Mouse (Mus musculus) CH12.LX (cell line): ENCODE data around the gene Lta. TPM values are rescaled to one million over a fixed set of nuclear protein-coding genes. Genes with fewer than 3 reads are reported as not detected.

Experiments used
- DNase-seq: peaks from one replicate; pipeline ENCODE4 v3.0.0-alpha.2; 2013; ENCODE audit errors: extremely low read depth
- H3K27ac ChIP-seq: 2 replicates; pipeline ENCODE4 v1.5.1; 2012; ENCODE audit warnings: low read depth, mild to moderate bottlenecking, control low read depth, moderate library complexity; ENCODE audit not compliant: insufficient read depth
- H3K27me3 ChIP-seq: replicated peaks from 2 replicates; pipeline ENCODE3; 2012; ENCODE audit warnings: inconsistent platforms
- H3K36me3 ChIP-seq, 2 experiments: replicated peaks in 1 of 2; 2 replicates each; pipeline versions ENCODE3 to v1.6.1; 2012; ENCODE audit warnings: inconsistent platforms in 1 of 2, low read length in 1 of 2, mild to moderate bottlenecking in 1 of 2, mixed read lengths in 1 of 2, moderate library complexity in 1 of 2; ENCODE audit not compliant: control insufficient read depth in 1 of 2, insufficient read depth in 1 of 2
- H3K4me1 ChIP-seq, 2 experiments: 2 replicates each; pipeline ENCODE4 v1.6.1; 2012; ENCODE audit warnings: inconsistent platforms in 1 of 2, moderate library complexity in 1 of 2; ENCODE audit not compliant: insufficient read depth in 2 of 2, control insufficient read depth in 1 of 2
- H3K4me2 ChIP-seq: 2 replicates; pipeline ENCODE4 v1.6.1; 2012; ENCODE audit warnings: low read depth, mild to moderate bottlenecking, control low read depth; ENCODE audit not compliant: poor library complexity, insufficient read depth, severe bottlenecking
- H3K4me3 ChIP-seq, 3 experiments: fragments of 150-350 bp in 1 of 3; sonication (generic) in 1 of 3; replicated peaks in 1 of 3; 2 replicates each; pipeline versions ENCODE3 to v1.5.1; 2011 to 2012; ENCODE audit warnings: low read depth in 2 of 3, low read length in 2 of 3, mild to moderate bottlenecking in 2 of 3, moderate library complexity in 2 of 3, control low read depth in 1 of 3, improper control_type of control experiment in 1 of 3, inconsistent platforms in 1 of 3, mixed read lengths in 1 of 3; ENCODE audit not compliant: poor library complexity in 1 of 3
- H3K79me2 ChIP-seq: replicated peaks from 2 replicates; pipeline ENCODE4 v1.6.1; 2012; ENCODE audit warnings: mild to moderate bottlenecking, moderate library complexity; ENCODE audit not compliant: control insufficient read depth, poor library complexity, insufficient read depth, severe bottlenecking; ENCODE audit errors: extremely low read depth
- H3K9ac ChIP-seq: 2 replicates; pipeline ENCODE4 v1.6.1; 2012; ENCODE audit warnings: low read depth, mild to moderate bottlenecking, control low read depth, moderate library complexity; ENCODE audit not compliant: insufficient read depth
- H3K9me3 ChIP-seq: replicated peaks from 2 replicates; pipeline ENCODE3; 2012; ENCODE audit warnings: low read length, inconsistent platforms, mixed read lengths
- BHLHE40 ChIP-seq: IDR thresholded peaks from 2 replicates; pipeline ENCODE4 v1.6.1; 2011; ENCODE audit warnings: mild to moderate bottlenecking, low read depth, low read length, improper control_type of control experiment
- CHD1 ChIP-seq: IDR thresholded peaks from 2 replicates; pipeline ENCODE4 v1.6.1; 2012; ENCODE audit warnings: low read depth, low read length, improper control_type of control experiment, inconsistent platforms
- CHD2 ChIP-seq: IDR thresholded peaks from 2 replicates; pipeline ENCODE4 v1.6.1; 2011; ENCODE audit warnings: low read length, improper control_type of control experiment
- CTCF ChIP-seq, 2 experiments: IDR thresholded peaks in 1 of 2; conservative IDR thresholded peaks in 1 of 2; 2 replicates each; pipeline ENCODE4 v1.5.1; 2011 to 2012; ENCODE audit warnings: low read depth in 2 of 2, low read length in 2 of 2, improper control_type of control experiment in 1 of 2, inconsistent platforms in 1 of 2, mild to moderate bottlenecking in 1 of 2, moderate library complexity in 1 of 2
- E2F4 ChIP-seq: IDR thresholded peaks from 2 replicates; pipeline ENCODE4 v1.6.1; 2011; ENCODE audit warnings: low read depth, low read length, improper control_type of control experiment; ENCODE audit not compliant: insufficient replicate concordance
- ELF1 ChIP-seq: IDR thresholded peaks from 2 replicates; pipeline ENCODE4 v1.6.1; 2014; ENCODE audit warnings: low read depth, mild to moderate bottlenecking, inconsistent platforms, low read length, improper control_type of control experiment
- EP300 ChIP-seq: IDR thresholded peaks from 2 replicates; pipeline ENCODE4 v1.6.1; 2011; ENCODE audit warnings: low read length, improper control_type of control experiment
- IRF4 ChIP-seq: IDR thresholded peaks from 2 replicates; pipeline ENCODE4 v1.6.1; 2014; ENCODE audit warnings: low read depth, mild to moderate bottlenecking, inconsistent platforms, low read length, improper control_type of control experiment
- JUN ChIP-seq: IDR thresholded peaks from 2 replicates; pipeline ENCODE4 v1.6.1; 2011; ENCODE audit warnings: low read depth, mild to moderate bottlenecking, low read length, improper control_type of control experiment, moderate library complexity; ENCODE audit not compliant: insufficient read depth
- MAFK ChIP-seq: IDR thresholded peaks from 2 replicates; pipeline ENCODE4 v1.6.1; 2011; ENCODE audit warnings: low read length, improper control_type of control experiment; ENCODE audit not compliant: insufficient replicate concordance
- MAX ChIP-seq: IDR thresholded peaks from 2 replicates; pipeline ENCODE4 v1.6.1; 2011; ENCODE audit warnings: low read length, improper control_type of control experiment
- MAZ ChIP-seq: IDR thresholded peaks from 2 replicates; pipeline ENCODE4 v1.6.1; 2012; ENCODE audit warnings: low read depth, mild to moderate bottlenecking, inconsistent platforms, low read length, improper control_type of control experiment, moderate library complexity
- MEF2A ChIP-seq: IDR thresholded peaks from 2 replicates; pipeline ENCODE4 v1.6.1; 2014; ENCODE audit warnings: low read depth, mild to moderate bottlenecking, inconsistent platforms, low read length, improper control_type of control experiment, borderline replicate concordance
- MXI1 ChIP-seq: IDR thresholded peaks from 2 replicates; pipeline ENCODE4 v1.6.1; 2011; ENCODE audit warnings: mild to moderate bottlenecking, low read depth, low read length, improper control_type of control experiment
- NRF1 ChIP-seq: IDR thresholded peaks from 2 replicates; pipeline ENCODE4 v1.6.1; 2014; ENCODE audit warnings: low read depth, mild to moderate bottlenecking, inconsistent platforms, low read length, improper control_type of control experiment, moderate library complexity
- POLR2A ChIP-seq: IDR thresholded peaks from 2 replicates; pipeline ENCODE4 v1.6.1; 2011; ENCODE audit warnings: low read depth, mild to moderate bottlenecking, improper control_type of control experiment, low read length
- POLR2AphosphoS2 ChIP-seq: IDR thresholded peaks from 2 replicates; pipeline ENCODE4 v1.6.1; 2011; ENCODE audit warnings: low read depth, low read length, improper control_type of control experiment
- SIN3A ChIP-seq: IDR thresholded peaks from 2 replicates; pipeline ENCODE4 v1.6.1; 2012; ENCODE audit warnings: low read length, improper control_type of control experiment, inconsistent platforms
- SMC3 ChIP-seq: IDR thresholded peaks from 2 replicates; pipeline ENCODE4 v1.6.1; 2011; ENCODE audit warnings: low read depth, low read length, improper control_type of control experiment
- TBP ChIP-seq: conservative IDR thresholded peaks from 2 replicates; pipeline ENCODE4 v1.6.1; 2011; ENCODE audit warnings: low read depth, low read length, improper control_type of control experiment
- TCF12 ChIP-seq: IDR thresholded peaks from 2 replicates; pipeline ENCODE4 v1.6.1; 2014; ENCODE audit warnings: low read depth, mild to moderate bottlenecking, inconsistent platforms, low read length, improper control_type of control experiment
- UBTF ChIP-seq: IDR thresholded peaks from 2 replicates; pipeline ENCODE4 v1.6.1; 2012; ENCODE audit warnings: low read depth, mild to moderate bottlenecking, inconsistent platforms, low read length, improper control_type of control experiment, moderate library complexity
- USF1 ChIP-seq: IDR thresholded peaks from 2 replicates; pipeline ENCODE4 v1.6.1; 2014; ENCODE audit warnings: low read depth, mild to moderate bottlenecking, inconsistent platforms, low read length, improper control_type of control experiment
- USF2 ChIP-seq: conservative IDR thresholded peaks from 2 replicates; pipeline ENCODE4 v1.6.1; 2011; ENCODE audit warnings: low read depth, low read length, improper control_type of control experiment
- ZKSCAN1 ChIP-seq: IDR thresholded peaks from 2 replicates; pipeline ENCODE4 v1.6.1; 2012; ENCODE audit warnings: low read depth, inconsistent platforms, low read length, improper control_type of control experiment, borderline replicate concordance
- ZNF384 ChIP-seq: IDR thresholded peaks from 2 replicates; pipeline ENCODE4 v1.6.1; 2012; ENCODE audit warnings: low read depth, low read length, improper control_type of control experiment, inconsistent platforms
- dilution Hi-C: fragments of 300-500 bp; cut with MboI; formaldehyde crosslinking; loops from 2 replicates; pipeline ENCODE4 v1.14.3; 2020; ENCODE audit warnings: low sequenced_read_pairs; ENCODE audit not compliant: extremely low pct_unique_long_range_greater_than_20kb, extremely low pct_ligation_motif_present
- in situ Hi-C: fragments of 300-500 bp; cut with MboI; formaldehyde crosslinking; loops from 3 replicates; pipeline ENCODE4 v1.14.3; 2019; ENCODE audit warnings: low sequenced_read_pairs, low pct_ligation_motif_present, low pct_unique_long_range_greater_than_20kb, mixed read lengths
- polyA plus RNA-seq: library from polyadenylated mRNA; unstranded; fragments of >175 nt; gene quantifications from 2 replicates; pipeline ENCODE4 v1.2.1, GENCODE M21; 2012; ENCODE audit warnings: low read depth; ENCODE audit not compliant: insufficient read length
- total RNA-seq, 2 experiments: library from RNA; depleted of rRNA; stranded (reverse); fragments of 300-350 nt in 1 of 2; fragments of >200 nt in 1 of 2; gene quantifications; 2 replicates each; pipeline ENCODE4 v1.2.3; 2012 to 2014

Lta gene
- total and polyA plus RNA-seq, 3 experiments: 13.4 to 53.0 (median 19.6) TPM

- H3K9me3 ChIP-seq: no peaks in the 10 kb centered on the region
- no peaks in the 10 kb centered on the region for H3K79me2 ChIP-seq
- H3K27ac ChIP-seq: peak within 1 kb of the TSS; percentile 96
- DNase-seq: no peak
- H3K4me1 ChIP-seq: peaks cover 17 to 50% of the 10 kb centered on the region in 2 experiments
- H3K4me2 ChIP-seq: peak within 1 kb of the TSS; percentile 3; the same call in 1 of the 2 replicates
- dilution Hi-C loops (no loop called here), in situ Hi-C loops (no loop called here)
- H3K9ac ChIP-seq: peak within 1 kb of the TSS; percentile 21; the same call in 1 of the 2 replicates
- no peak within 1 kb of the TSS for H3K4me3 ChIP-seq
- H3K36me3 ChIP-seq: no peaks in the 10 kb centered on the region
- TF ChIP-seq E2F4 (no peak), MAX (no peak), IRF4 (no peak), MAFK (no peak), EP300 (no peak), CHD2 (no peak), MAZ (no peak), ZNF384 (no peak), TBP (no peak), CTCF (conservative IDR thresholded peaks at IDR 0.05 in 1 of 2, IDR thresholded peaks at IDR 0.05 in 1 of 2; ENCODE audit: low read depth in 2 of 2, low read length in 2 of 2) (no peak), MEF2A (no peak), POLR2AphosphoS2 (no peak), UBTF (no peak), SMC3 (no peak), ELF1 (no peak), SIN3A (no peak)
- no peaks in the 10 kb centered on the region for H3K27me3 ChIP-seq
Observed at GRCm38 (mm10) chr17:35175968-35176367, 29.2 kb downstream of the Lta start, which contains the start of gene Aif1. Gene Aif1 (minus strand): TSS chr17:35176068.

DNA sequence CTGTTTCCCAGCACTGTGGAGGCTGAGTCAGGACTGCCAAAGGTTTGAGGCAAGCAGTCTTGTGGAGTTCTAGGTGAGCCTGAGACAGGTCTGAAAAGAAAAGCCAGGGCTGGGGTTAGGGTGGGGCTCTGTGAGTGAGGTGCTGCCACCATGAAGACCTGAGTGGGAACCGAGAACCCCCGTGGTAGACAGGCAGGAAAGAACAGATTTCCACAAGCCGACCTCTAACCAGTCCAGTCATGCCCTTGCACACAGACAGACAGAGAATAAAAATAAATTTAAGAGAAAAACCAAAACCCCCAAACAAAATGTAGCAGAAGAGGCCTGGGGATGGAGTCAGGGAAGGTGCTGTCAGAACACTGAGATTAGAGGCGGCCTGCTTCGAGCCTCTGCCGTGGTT lies 29.8 kb downstream of the Lta start:
- Histone ChIP-seq H3K9ac (peak overlapping the region; percentile 21; the same call in 1 of the 2 replicates), H3K9me3 (no peaks in the 10 kb centered on the region), H3K27ac (peak overlapping the region; percentile 96), H3K4me3 (no peak overlapping the region), H3K27me3 (no peaks in the 10 kb centered on the region), H3K4me1 (peaks cover 17 to 53% of the 10 kb centered on the region in 2 experiments), H3K36me3 (no peaks in the 10 kb centered on the region), H3K79me2 (no peaks in the 10 kb centered on the region), H3K4me2 (peak overlapping the region; percentile 3; the same call in 1 of the 2 replicates)
- TF ChIP-seq USF2 (no peak), MXI1 (no peak; the same call in 1 of the 2 replicates), CTCF (conservative IDR thresholded peaks at IDR 0.05 in 1 of 2, IDR thresholded peaks at IDR 0.05 in 1 of 2; ENCODE audit: low read depth in 2 of 2, low read length in 2 of 2) (no peak), JUN (no peak), NRF1 (no peak), MEF2A (peak; percentile 58; the same call in 1 of the 2 replicates), TBP (no peak), ZNF384 (no peak), ZKSCAN1 (no peak), TCF12 (peak; percentile 30; the same call in 1 of the 2 replicates), IRF4 (peak; percentile 61; the same call in 1 of the 2 replicates), CHD1 (peak; percentile 60; the same call in 1 of the 2 replicates), E2F4 (no peak), BHLHE40 (peak; percentile 7; the same call in 1 of the 2 replicates), MAZ (peak; percentile 45; the same call in 1 of the 2 replicates), POLR2A (peak; percentile 18; the same call in 1 of the 2 replicates), USF1 (no peak), MAX (no peak)
- in situ Hi-C loops (no loop called here), dilution Hi-C loops (no loop called here)
- DNase-seq: no peak
